Mouse (Mus musculus) forebrain, embryonic 14.5 days (tissue): ENCODE results near the gene Vmn1r203. TPM values are rescaled to one million over a fixed set of nuclear protein-coding genes. Genes with fewer than 3 reads are reported as not detected.
"Not testable (repeated sequence)": the region's sequence is repeated elsewhere in the genome, so short reads cannot be mapped to it uniquely, and the experiment has no call there.

Experiments used
- ATAC-seq: fragments of 200-750 bp; cut with Nextera tagmentation; 2 replicates; pipeline ENCODE4 v1.8.0; 2017; ENCODE audit warnings: mild to moderate bottlenecking, moderate library complexity
- DNase-seq: peaks from one replicate; pipeline ENCODE4 v3.0.0-alpha.2; 2015; ENCODE audit warnings: low spot score
- H3K27ac ChIP-seq: fragments of 300-500 bp; sonication (generic); 2 replicates; pipeline ENCODE4 v1.5.1; 2014; ENCODE audit warnings: low read depth, mild to moderate bottlenecking, control low read depth, low read length, moderate library complexity
- H3K27me3 ChIP-seq: fragments of 300-500 bp; sonication (generic); replicated peaks from 2 replicates; pipeline ENCODE4 v1.6.1; 2014; ENCODE audit warnings: low read length, control low read depth, mixed read lengths; ENCODE audit not compliant: control insufficient read depth, insufficient read depth
- H3K36me3 ChIP-seq: fragments of 300-500 bp; sonication (generic); 2 replicates; pipeline ENCODE4 v1.6.1; 2014; ENCODE audit warnings: low read length, control low read depth; ENCODE audit not compliant: control insufficient read depth, insufficient read depth
- H3K4me1 ChIP-seq: fragments of 300-500 bp; sonication (generic); 2 replicates; pipeline ENCODE4 v1.6.1; 2014; ENCODE audit warnings: antibody characterized with exemption, low read length, control low read depth; ENCODE audit not compliant: control insufficient read depth, insufficient read depth
- H3K4me2 ChIP-seq: fragments of 300-500 bp; sonication (generic); 2 replicates; pipeline ENCODE4 v1.6.1; 2014; ENCODE audit warnings: mild to moderate bottlenecking, control low read depth, low read length
- H3K4me3 ChIP-seq: fragments of 300-500 bp; sonication (generic); 2 replicates; pipeline ENCODE4 v1.5.1; 2014; ENCODE audit warnings: low read depth, low read length, control low read depth
- H3K9ac ChIP-seq: fragments of 300-500 bp; sonication (generic); 2 replicates; pipeline ENCODE4 v1.6.1; 2014; ENCODE audit warnings: mild to moderate bottlenecking, low read length, control low read depth, moderate library complexity
- H3K9me3 ChIP-seq: fragments of 300-500 bp; sonication (generic); replicated peaks from 2 replicates; pipeline ENCODE4 v1.6.1; 2016; ENCODE audit warnings: low read length, control low read depth, mixed read lengths; ENCODE audit not compliant: control insufficient read depth
- WGBS: fragments of 180-500 bp; shearing (Covaris S2); extraction: QIAGEN DNeasy Blood & Tissue Kit; methylation state at CpG from one replicate; pipeline ENCODE4 v1.1.7; 2014; 5-methylcytosine and 5-hydroxymethylcytosine counted together
- polyA plus RNA-seq: library from polyadenylated mRNA; unstranded; fragments of >200 nt; fragmentation: Nextera tagmentation; extraction: Ambion mirVana; gene quantifications from 2 replicates; pipeline ENCODE4 v1.2.1, GENCODE M21; 2014

The Vmn1r203 gene
- polyA plus RNA-seq: not detected in 2 replicates

- H3K4me3 ChIP-seq: no peak within 1 kb of the TSS
- no peaks in the 10 kb centered on the region for H3K4me1 ChIP-seq
- DNase-seq (no peak), ATAC-seq (no peak)
- H3K27me3 ChIP-seq: no peaks in the 10 kb centered on the region
- no peaks in the 10 kb centered on the region for H3K36me3 ChIP-seq
- no peak within 1 kb of the TSS for H3K4me2 ChIP-seq
- no peak within 1 kb of the TSS for H3K9ac ChIP-seq
- no peaks in the 10 kb centered on the region for H3K9me3 ChIP-seq
- H3K27ac ChIP-seq: no peak within 1 kb of the TSS
These were observed at the start of gene Vmn1r203 for GRCm38 (mm10) chr13:22517814-22518213. TSS of gene Vmn1r203 (plus strand) at chr13:22518114.

- Histone ChIP-seq H3K4me3 (no peak within 1 kb of the TSS), H3K4me2 (no peak within 1 kb of the TSS), H3K27ac (no peak within 1 kb of the TSS), H3K36me3 (no peaks in the 10 kb centered on the region), H3K9ac (no peak within 1 kb of the TSS), H3K4me1 (no peaks in the 10 kb centered on the region), H3K27me3 (no peaks in the 10 kb centered on the region), H3K9me3 (no peaks in the 10 kb centered on the region)
- DNase-seq: no peak
- 64% methylated on average over 1 of the region's 1 CpGs for WGBS
- ATAC-seq: no peak
These were observed 46.3 kb upstream of the Vmn1r203 start, which contains the start of gene Vmn1r201 for GRCm38 (mm10) chr13:22471623-22472022. TSS of gene Vmn1r201 (plus strand) at chr13:22471923.

- H3K27me3 ChIP-seq: no peaks in the 10 kb centered on the region
- H3K27ac ChIP-seq: no peak overlapping the region
- H3K4me2 ChIP-seq: no peak overlapping the region
- H3K9me3 ChIP-seq: no peaks in the 10 kb centered on the region
- no peak overlapping the region for H3K9ac ChIP-seq
- DNase-seq (no peak), ATAC-seq (no peak)
- no peak overlapping the region for H3K4me3 ChIP-seq
- no peaks in the 10 kb centered on the region for H3K36me3 ChIP-seq
- WGBS: 68% methylated on average over 3 of the region's 3 CpGs
- H3K4me1 ChIP-seq: no peaks in the 10 kb centered on the region
These were observed 15.5 kb upstream of the Vmn1r203 start for GRCm38 (mm10) chr13:22502431-22502830.

- Histone ChIP-seq H3K4me3 (no peak within 1 kb of the TSS), H3K27ac (no peak within 1 kb of the TSS), H3K9ac (no peak within 1 kb of the TSS), H3K9me3 (no peaks in the 10 kb centered on the region), H3K4me1 (no peaks in the 10 kb centered on the region), H3K36me3 (no peaks in the 10 kb centered on the region), H3K4me2 (no peak within 1 kb of the TSS), H3K27me3 (no peaks in the 10 kb centered on the region)
- DNase-seq (no peak), ATAC-seq (no peak)
These were observed 12.6 kb upstream of the Vmn1r203 start, which contains the start of gene Vmn1r202 for GRCm38 (mm10) chr13:22505281-22505680. TSS of gene Vmn1r202 (minus strand) at chr13:22505381.

- H3K4me2 ChIP-seq, H3K4me3 ChIP-seq, H3K9ac ChIP-seq, H3K36me3 ChIP-seq, H3K9me3 ChIP-seq, H3K4me1 ChIP-seq, ATAC-seq, H3K27me3 ChIP-seq, H3K27ac ChIP-seq, DNase-seq: not testable (repeated sequence)
- WGBS: 59% methylated on average over 1 of the region's 1 CpGs
These were observed 35.0 kb downstream of the Vmn1r203 start, which contains the start of gene Vmn1r204 for GRCm38 (mm10) chr13:22552898-22553297. TSS of gene Vmn1r204 (plus strand) at chr13:22553198.

- DNase-seq, H3K4me1 ChIP-seq, ATAC-seq, H3K36me3 ChIP-seq, H3K27ac ChIP-seq, H3K4me3 ChIP-seq, H3K27me3 ChIP-seq, H3K4me2 ChIP-seq, H3K9me3 ChIP-seq, H3K9ac ChIP-seq: not testable (repeated sequence)
- 84% methylated on average over 3 of the region's 3 CpGs for WGBS
These were observed 57.0 kb downstream of the Vmn1r203 start for GRCm38 (mm10) chr13:22574911-22575310.

Other genes starting within 250 kb of the Vmn1r203 start
- not detected in 2 replicates for gene Vmn1r195, start 247.6 kb upstream of the Vmn1r203 start, polyA plus RNA-seq
- gene Vmn1r196, start 228.2 kb upstream of the Vmn1r203 start, polyA plus RNA-seq: not detected in 2 replicates
- not detected in 2 replicates for gene Vmn1r197, start 193.5 kb upstream of the Vmn1r203 start, polyA plus RNA-seq
- gene Vmn1r198, start 167.8 kb upstream of the Vmn1r203 start, polyA plus RNA-seq: not detected in 2 replicates
- gene Vmn1r199, start 138.3 kb upstream of the Vmn1r203 start, polyA plus RNA-seq: not detected in 2 replicates
- not detected in 2 replicates for gene Vmn1r200, start 127.7 kb upstream of the Vmn1r203 start, polyA plus RNA-seq
- not detected in 2 replicates for gene Vmn1r201, start 46.2 kb upstream of the Vmn1r203 start, polyA plus RNA-seq
- gene Vmn1r202, start 12.7 kb upstream of the Vmn1r203 start, polyA plus RNA-seq: 0.03 TPM in 1 of 2 replicates, not detected in the other
- not detected in 2 replicates for gene Vmn1r204, start 35.1 kb downstream of the Vmn1r203 start, polyA plus RNA-seq
- gene Vmn1r205, start 74.9 kb downstream of the Vmn1r203 start, polyA plus RNA-seq: not detected in 2 replicates
- gene Vmn1r206, start 106.1 kb downstream of the Vmn1r203 start, polyA plus RNA-seq: not detected in 2 replicates
- not detected in 2 replicates for gene Vmn1r207-ps, start 211.5 kb downstream of the Vmn1r203 start, polyA plus RNA-seq